Mouse (Mus musculus) layer of hippocampus, postnatal 10 days (tissue): ENCODE data around the gene Nat9. TPM values are rescaled to one million over a fixed set of nuclear protein-coding genes. Genes with fewer than 3 reads are reported as not detected.

Experiments used
- DNase-seq, 2 experiments: peaks; one replicate each; pipeline ENCODE4 v3.0.0; 2021; ENCODE audit warnings: low spot score in 2 of 2
- total RNA-seq, 2 experiments: library from RNA; stranded (reverse); gene quantifications; 2 replicates each; pipeline ENCODE4 v1.2.3; 2021

Nat9 gene
- total RNA-seq, 2 experiments from 2014 or later: 15.8 to 17.6 TPM

DNA sequence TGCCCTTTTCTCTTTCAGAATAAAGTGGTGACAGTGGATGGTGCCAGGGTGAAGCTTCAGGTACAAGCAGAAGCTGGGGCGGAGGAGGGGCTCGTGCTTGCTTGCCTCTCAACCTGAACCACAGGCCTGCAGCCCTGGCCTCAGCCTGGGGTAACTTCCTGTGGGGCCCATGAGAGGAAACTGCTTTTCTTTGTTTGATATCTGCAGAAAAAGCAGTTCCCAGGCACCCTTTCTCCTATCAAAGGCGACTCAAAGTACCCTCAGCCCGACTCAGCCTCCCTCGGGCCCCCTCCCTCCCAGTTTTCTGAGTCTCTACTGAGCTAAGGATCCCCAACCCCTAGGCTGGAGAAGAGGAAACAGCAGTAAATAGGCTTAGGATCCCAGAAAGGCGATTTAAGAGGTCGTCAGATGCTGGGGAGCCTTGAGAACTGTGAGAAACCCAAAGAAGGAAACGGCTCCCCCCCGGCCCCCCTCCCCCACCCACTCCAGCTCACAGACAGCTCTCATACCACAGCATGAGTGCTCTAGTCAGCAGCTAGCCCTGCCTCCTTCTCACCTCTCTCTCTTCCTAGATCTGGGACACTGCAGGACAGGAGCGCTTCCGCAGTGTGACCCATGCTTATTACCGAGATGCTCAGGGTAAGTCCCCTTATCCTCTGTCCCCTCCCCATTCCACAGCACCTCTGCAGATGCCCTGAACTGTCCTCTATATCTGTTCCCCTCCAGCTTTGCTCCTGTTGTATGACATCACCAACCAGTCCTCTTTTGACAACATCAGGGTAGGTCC lies 29.5 kb downstream of the Nat9 start:
- DNase-seq: no peak

- no peak for DNase-seq
Measured at GRCm38 (mm10) chr11:115155053-115155634, 32.5 kb downstream of the Nat9 start.

- peak; percentile 62 to 75 for DNase-seq
Measured at GRCm38 (mm10) chr11:115153699-115154292, 33.9 kb downstream of the Nat9 start.

DNA sequence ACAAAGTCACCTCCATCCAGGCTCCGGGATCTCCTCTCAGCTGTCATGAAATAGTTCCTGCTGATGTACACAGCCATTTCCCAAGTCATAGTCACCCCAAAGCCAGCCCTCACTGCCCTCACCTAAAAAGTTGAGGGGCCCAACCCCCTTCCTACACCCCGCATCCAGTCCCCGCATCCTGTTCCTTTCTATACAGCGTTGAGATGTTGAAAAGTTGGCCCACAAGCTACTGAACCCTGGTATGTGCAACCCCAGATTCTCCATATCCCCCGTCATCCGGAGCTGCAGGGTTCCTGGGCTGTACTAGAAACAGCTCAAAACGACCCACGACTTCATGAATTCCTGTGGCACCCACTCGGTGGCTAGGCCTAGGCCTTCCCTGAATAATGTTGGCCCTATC lies 34.6 kb downstream of the Nat9 start:
- no peak for DNase-seq

GRCm38 (mm10) chr11:115151755-115152429 lies 35.8 kb downstream of the Nat9 start:
- DNase-seq: peak; percentile 60 to 67

GRCm38 (mm10) chr11:115150741-115151254 lies 36.9 kb downstream of the Nat9 start:
- DNase-seq: no peak

GRCm38 (mm10) chr11:115147813-115148212 lies 39.8 kb downstream of the Nat9 start:
- DNase-seq: no peak

- no peak for DNase-seq
Measured at GRCm38 (mm10) chr11:115141970-115142369, 45.7 kb downstream of the Nat9 start.

DNA sequence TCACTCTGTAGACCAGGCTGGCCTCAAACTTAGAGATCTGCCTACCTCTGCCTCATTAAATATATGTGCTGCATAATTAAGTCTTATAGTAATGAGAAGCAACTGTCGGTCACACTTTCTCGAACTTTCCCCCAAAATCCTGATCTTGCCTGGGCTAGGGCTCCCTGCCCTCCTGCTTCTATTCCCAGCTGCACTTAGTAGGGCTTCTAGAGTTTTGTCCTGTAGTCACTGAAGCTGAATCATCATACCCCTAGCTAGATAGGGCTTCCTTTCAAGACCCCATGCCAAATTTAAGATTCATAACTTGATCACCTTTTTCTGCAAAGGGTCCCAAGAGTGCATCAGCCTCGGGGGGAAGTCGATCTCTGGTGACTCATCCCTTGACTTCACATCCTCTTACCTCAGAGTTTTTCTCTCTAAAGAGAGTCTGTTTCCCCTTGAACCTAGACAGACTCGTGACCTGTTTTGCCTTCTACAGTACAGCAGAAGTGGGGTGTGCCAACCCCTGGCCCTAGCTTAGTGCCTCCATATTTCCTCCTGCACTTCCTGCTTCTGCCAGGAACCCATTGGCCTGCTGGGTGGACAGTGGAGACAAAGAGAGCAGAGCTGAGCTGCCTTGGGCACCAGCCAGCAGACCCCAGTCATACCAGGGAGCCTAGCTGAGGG lies 48.9 kb downstream of the Nat9 start:
- no peak for DNase-seq

GRCm38 (mm10) chr11:115133800-115134199 lies 53.9 kb downstream of the Nat9 start, which contains the start of gene Cd300lf:
Gene Cd300lf, minus strand, starts transcription at chr11:115133992.
- no peak for DNase-seq

Other genes with a start within 250 kb of the Nat9 start
- gene Cd300c, start 218.7 kb downstream of the Nat9 start, total RNA-seq: not detected
- gene Cd300ld, start 197.9 kb downstream of the Nat9 start, total RNA-seq: under 1 TPM in 1 of 2 experiments, not detected in 1; 0.11 TPM
- 1 to 10 TPM; 2.5 to 3.5 TPM for gene Cd300c2, start 186.0 kb downstream of the Nat9 start, total RNA-seq
- gene Cd300ld2, start 171.7 kb downstream of the Nat9 start, total RNA-seq: not detected
- not detected for gene Cd300ld4, start 160.8 kb downstream of the Nat9 start, total RNA-seq
- gene Cd300ld5, start 150.1 kb downstream of the Nat9 start, total RNA-seq: 1 to 10 TPM; 2.5 to 2.6 TPM
- not detected for gene Cd300ld3, start 139.4 kb downstream of the Nat9 start, total RNA-seq
- gene Cd300e, start 125.7 kb downstream of the Nat9 start, total RNA-seq: not detected
- 1 to 10 TPM in 1 of 2 experiments, under 1 TPM in 1; 0.91 to 1.6 TPM for gene Rab37, start 96.4 kb downstream of the Nat9 start, total RNA-seq
- under 1 TPM; 0.27 to 0.50 TPM for gene Cd300lf, start 53.9 kb downstream of the Nat9 start, total RNA-seq
- gene Slc9a3r1, start 24.5 kb downstream of the Nat9 start, total RNA-seq: 10 to 100 TPM; 70.4 to 78.0 TPM
- gene Tmem104, start 372 bp downstream of the Nat9 start, total RNA-seq: 10 to 100 TPM; 15.1 to 20.2 TPM
- 10 to 100 TPM; 28.6 to 31.9 TPM for gene Grin2c, start 79.4 kb upstream of the Nat9 start, total RNA-seq
- 10 to 100 TPM; 22.5 to 23.0 TPM for gene Fdxr, start 89.2 kb upstream of the Nat9 start, total RNA-seq
- gene Fads6, start 109.8 kb upstream of the Nat9 start, total RNA-seq: 1 to 10 TPM; 7.6 to 8.1 TPM
- not detected for gene Otop2, start 119.3 kb upstream of the Nat9 start, total RNA-seq
- gene Ush1g, start 134.2 kb upstream of the Nat9 start, total RNA-seq: under 1 TPM; 0.14 to 0.16 TPM
- gene Otop3, start 146.9 kb upstream of the Nat9 start, total RNA-seq: under 1 TPM; 0.45 to 0.53 TPM
- gene Hid1, start 179.9 kb upstream of the Nat9 start, total RNA-seq: 10 to 100 TPM; 78.0 to 79.3 TPM
- gene Cdr2l, start 194.1 kb upstream of the Nat9 start, total RNA-seq: 10 to 100 TPM; 18.4 to 19.1 TPM
- gene Mrpl58, start 215.9 kb upstream of the Nat9 start, total RNA-seq: 10 to 100 TPM; 86.3 to 96.3 TPM
- 100 to 1,000 TPM; 406 to 440 TPM for gene Atp5h, start 232.1 kb upstream of the Nat9 start, total RNA-seq
- gene Kctd2, start 232.3 kb upstream of the Nat9 start, total RNA-seq: 10 to 100 TPM; 57.6 to 66.7 TPM